Mouse (Mus musculus): ENCODE measurements at regions not wholly inside any gene's neighbourhood (a gene's known extent, or its start where the extent isn't known, plus 50 kb on each side); places are given as distances from the start of the nearest gene placed in this dataset.
A peak's percentile ranks its signal among the peaks of the same experiment; 100 is the strongest.

DNA sequence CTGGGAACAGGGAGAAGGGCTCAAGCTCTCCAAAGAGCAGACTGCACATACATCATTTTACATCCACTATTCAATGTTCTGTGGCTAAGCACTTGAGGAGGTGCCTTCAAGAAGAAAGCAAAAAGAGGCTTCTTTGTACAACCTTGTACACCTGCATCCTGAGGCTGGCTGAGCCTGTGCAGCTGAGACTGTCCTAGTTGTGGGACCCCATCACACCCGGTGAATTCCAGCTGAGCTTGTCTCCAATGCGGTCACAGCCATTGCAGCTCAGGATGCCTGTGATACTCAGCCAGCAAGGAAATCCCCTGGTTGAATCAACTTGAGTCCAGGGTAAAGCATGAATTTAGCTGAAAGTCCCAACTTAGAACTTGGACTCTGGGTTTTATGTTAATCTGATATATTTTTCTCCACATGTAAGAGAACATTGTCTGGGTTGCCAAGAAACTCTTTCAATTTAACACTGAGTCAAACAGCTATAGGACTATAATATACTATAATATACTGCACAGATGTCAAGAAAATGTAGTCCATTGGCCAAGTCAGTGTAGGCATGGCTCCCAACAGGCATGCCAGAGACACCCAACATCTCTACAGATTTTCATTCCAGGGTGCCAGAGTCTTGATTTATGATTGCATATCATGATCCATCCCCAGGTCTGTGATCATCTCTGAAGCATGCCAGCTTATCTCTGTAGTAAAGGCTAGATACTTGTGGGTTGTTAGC, 599.2 kb downstream of the Pard3 start:
- DNase-seq (ENCODE audit: low spot score in 2 of 2): no peak

DNA sequence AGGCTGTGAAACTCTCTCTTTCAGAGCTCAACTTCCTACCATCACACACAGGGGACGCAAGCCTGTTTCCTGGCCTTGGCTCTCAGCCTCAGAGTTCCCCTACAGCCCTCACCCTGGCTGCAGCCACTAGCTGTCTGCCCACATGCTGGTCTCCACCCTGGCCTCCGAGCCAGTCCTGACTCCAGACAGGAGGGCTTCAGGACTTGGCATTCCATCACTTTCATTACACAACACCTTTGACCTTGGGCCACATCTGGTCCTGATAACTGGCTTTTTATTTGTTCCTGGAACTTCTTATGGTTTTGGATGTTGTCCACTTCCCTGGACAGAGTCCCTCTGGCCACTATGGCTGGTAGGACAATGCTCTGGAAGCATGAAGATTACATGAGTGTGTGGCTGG, 602.9 kb downstream of the Pard3 start:
- no peak for DNase-seq (ENCODE audit: low spot score in 2 of 2)

DNA sequence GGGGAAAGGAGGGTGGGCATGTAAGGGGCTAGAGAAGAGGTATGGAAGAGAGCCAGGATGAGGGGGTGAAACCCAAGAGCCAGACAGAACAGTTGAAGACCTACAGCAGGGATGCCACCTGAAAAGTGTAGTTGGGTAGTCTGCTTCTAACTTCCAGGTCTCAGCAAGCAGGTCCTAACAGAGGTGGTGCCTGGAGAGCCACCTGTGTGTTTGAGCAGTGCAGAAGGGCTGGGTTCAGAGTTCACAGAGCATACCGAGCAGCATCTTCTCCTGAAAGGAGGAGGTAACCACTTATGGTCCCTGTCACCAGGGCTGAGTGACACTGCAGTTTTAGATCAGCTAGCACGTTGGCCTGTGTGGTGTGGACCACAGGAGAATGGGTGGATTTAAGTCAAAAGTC, 605.3 kb downstream of the Pard3 start:
- DNase-seq (ENCODE audit: low spot score in 2 of 2): no peak

DNA sequence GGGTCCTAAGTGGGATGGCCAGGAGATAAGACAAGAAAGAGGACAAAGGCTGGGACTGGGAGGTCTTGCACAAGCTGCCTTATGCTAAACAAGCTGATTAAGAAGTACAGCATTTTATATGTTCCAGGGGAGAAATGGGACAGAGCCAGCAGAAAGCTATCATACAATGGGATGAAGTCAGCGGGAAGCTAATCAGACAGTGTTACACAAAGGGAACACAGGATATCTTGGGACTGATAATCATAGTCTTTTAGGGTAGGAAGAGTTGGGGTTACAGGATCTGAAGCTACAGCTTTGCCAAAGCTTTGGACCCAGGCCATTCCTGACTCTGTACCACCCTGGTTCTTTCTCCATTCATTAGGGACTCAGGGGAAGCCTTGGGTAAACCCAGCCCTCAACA, 610.4 kb downstream of the Pard3 start:
- no peak for DNase-seq (ENCODE audit: low spot score in 2 of 2)

DNA sequence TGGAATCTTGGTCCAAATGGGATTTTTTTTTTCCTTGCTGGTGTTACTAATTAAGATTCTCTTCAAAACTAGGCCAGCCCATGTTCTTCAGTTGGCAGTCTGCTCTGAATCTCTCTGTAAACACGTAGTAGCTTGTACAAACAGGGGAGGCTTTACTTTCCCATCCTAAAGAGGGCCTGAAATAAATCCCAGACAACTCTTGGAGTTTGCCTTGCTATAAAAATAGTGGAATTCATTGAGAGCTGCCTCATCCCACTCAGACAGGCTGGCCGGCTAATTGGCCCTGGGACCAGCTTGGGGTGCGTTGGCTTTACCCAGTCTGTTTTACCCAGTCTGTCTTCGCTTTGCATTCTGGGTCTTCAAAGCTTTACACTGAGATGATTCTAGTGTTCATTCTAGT, 611.7 kb downstream of the Pard3 start:
- DNase-seq (ENCODE audit: low spot score in 2 of 2): peak; percentile 21 to 23

DNA sequence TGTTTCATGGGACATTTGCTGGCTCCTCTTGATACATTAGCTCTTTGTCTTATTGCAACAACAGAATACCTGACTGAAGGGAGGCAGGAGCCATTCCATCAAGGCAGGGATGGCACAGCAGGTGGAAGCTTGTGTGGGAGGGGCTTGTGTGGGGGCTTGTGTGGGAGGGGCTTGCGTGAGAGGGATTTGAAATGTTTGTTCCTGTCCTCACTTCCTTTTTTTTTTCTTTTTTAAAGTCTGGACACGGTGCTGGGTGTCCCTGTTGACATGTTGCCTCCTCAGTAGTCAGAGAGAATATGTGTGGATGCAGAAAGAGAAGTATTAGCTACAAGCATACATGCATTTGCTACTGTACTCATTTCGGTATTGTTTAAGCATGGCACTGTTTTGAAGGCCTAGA, 616.5 kb downstream of the Pard3 start:
- no peak for DNase-seq (ENCODE audit: low spot score in 2 of 2)

DNA sequence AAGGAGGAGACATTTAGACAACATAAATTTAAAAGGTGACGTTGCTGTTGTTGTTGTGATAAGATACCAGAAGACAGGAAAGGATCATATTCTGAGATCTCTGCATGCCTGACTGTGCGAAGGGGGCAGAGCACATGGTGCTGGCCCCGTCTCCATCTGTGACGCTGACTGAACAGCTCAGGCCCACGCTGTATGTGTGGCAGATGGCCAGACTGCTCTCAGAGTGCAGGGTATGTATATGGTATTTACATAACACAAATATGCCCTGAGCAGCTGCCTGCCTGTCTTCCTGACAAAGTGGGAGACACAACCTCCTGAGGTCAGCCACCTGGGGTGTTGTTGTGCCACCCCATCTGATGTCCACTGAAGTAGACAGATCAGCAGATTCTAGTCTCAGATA, 620.5 kb downstream of the Pard3 start:
- peak; percentile 27 to 62 for DNase-seq (ENCODE audit: low spot score in 2 of 2)

DNA sequence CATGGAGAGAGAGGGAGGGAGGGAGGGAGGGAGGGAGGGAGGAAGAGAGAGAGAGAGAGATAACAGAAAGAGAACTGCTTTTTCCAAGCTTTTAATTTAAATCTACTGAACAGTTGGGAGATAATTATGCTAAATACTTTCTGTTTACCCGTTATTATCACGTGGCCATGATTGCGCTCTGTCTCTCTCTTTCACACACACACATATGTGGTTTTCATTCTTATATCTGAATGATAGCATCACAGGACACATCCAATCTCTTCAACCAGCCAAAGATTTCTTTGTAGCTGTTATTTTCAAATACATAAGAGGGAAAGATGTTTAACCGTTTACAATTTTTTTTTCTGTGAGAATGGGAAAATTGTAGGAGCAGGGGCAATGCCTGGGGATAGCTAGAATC, 627.1 kb downstream of the Pard3 start:
- no peak for DNase-seq (ENCODE audit: low spot score in 2 of 2)

DNA sequence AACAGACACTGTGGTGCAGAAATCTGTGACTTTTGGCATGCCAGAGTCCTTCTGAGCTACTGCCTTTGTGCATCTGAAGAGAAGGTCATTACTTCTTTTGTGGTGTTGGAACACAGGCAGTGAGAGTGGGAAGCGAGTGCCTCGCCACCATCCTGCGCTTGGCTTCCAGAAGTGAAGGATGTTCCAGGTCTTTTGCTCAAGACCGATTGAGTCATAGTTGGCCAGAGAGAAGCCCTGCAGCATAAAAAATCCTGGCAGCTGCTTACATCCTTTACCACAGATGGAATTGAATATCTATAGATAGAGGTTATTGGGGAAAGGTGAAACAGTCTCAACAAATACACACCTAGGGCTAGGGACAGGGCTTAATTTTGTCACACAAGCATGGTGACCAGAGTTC, 634.7 kb downstream of the Pard3 start:
- DNase-seq (ENCODE audit: low spot score in 2 of 2): no peak

DNA sequence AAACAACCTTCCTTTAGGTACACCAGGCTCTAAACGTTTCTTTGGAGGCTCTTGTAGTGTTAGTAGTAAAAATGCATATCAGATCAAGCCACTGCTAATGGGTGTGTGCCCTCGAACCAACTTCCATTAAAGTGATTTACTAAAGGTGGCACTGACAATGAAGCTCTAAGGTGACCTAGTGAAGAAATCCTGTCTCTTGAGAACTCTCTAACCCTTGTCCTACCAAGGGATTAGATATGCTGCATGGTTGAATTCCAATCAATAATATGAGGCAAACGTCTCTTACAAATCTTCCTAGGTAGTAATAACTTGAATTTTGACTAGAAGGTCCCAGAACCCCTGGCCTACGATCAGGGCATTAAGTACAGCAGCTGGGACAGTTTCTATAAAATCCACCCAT, 640.7 kb downstream of the Pard3 start:
- DNase-seq (ENCODE audit: low spot score in 2 of 2): no peak

DNA sequence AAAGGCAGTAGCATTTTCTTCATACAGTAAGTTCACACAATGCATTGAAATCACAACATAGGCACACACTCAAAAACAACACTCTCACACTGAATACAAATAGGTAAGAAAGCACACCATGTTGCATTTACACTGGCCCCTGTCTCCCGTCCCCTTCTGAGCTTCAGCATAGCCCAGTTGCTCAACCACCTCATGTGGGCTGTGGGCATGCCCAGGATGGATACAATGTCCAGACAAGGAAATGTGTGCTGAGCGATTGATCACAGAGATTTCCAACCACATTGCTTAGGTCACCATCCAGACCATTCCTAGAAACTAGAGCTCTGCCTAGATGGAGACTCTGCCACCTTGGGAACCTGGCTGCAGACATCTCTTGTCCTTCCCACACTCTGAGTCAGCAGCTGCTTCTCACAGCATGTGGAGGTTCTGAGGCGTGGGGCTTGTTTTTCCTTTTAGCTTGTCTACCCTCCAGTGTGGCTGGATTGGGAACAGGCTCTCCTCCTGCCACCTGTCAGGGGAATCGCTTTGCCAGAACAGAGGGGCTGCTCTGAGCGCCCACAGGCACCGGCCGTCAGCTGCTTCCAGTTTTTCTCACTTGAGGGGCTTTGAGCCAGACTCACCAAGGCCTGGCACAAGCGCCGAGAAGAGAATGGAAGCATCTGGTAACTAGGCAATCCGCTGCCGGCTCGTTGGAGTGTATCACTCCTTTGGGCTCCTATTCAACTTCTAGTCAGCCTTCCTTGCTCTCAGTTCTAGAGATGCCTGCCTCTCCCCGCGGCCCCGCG, 642.5 kb downstream of the Pard3 start:
- DNase-seq (ENCODE audit: low spot score in 2 of 2): peak; percentile 89 to 91

DNA sequence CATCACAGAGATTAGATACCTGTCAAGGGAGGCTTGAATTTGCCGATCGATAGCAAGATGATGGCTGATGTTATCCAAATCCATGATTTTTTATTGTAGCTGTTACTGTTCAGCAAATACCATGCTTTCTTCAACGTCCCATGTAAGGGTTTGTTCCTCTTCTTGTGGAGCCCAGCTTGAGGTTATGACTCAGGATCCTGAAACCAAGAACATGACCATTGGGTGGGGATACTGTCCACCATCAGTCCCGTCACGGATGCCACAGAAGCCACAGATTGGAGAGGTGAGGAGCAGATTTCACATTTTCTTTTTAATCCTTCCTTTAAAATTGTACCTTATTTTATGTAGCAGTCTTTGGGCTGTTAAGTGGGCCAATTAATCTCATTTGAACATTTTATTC, 645.7 kb downstream of the Pard3 start:
- DNase-seq (ENCODE audit: low spot score in 2 of 2): no peak

DNA sequence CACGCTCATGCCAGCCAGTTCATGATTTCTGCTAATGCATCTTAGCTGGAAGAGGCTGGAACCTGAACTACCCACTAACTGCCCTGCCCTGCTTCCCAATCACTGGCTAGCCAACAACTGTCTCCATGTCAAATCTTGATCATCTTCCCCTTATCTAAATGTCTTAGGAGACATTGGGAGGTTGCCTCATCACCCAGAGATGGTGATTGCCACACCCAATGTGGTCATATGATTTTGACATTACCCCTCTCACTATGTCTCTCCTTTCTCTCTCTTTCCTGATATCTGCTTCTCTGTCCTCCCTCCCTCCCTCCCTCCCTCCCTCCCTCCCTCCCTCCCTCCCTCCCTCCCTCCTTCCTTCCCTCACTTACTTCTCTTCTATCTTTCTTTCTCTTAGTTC, 643.3 kb upstream of the Nrp1 start:
- no peak for DNase-seq (ENCODE audit: low spot score in 2 of 2)

DNA sequence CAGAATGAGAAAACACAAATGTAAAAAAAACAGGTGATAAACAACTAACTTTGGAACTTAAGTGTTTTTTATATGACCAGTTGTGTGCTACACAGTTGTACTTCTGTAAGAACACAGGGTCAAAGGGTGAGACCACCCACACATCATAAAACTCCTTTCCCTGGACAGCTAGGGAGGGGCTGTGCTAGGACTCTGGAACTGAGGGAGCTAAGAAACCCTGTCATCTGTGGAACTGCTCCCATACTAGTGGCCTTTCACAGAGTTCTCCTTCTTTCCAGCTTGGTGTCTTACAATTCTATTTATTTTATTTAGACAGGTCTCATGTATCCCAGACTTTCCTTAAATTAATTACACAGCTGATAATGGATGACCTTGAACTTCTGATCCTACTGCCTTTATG, 640.4 kb upstream of the Nrp1 start:
- DNase-seq (ENCODE audit: low spot score in 2 of 2): no peak

DNA sequence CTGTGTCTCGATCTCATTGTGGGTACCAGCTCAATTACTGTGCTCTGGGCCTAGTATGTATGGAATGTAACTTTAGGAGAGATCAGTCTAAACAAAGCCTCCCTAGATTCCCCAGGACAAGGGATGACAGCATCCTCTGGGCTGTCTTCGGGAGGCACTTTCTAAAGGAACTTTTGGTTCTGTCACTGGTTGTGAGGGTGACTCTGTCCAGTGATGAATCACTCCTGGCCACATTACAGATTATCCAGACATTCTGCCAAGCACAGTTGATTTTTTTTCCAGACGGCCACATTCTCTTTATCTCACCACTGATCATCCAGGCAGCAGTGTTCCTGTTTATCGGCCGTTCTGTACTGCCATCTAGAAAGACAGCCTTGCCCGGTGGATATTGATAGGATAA, 638.5 kb upstream of the Nrp1 start:
- DNase-seq (ENCODE audit: low spot score in 2 of 2): no peak

DNA sequence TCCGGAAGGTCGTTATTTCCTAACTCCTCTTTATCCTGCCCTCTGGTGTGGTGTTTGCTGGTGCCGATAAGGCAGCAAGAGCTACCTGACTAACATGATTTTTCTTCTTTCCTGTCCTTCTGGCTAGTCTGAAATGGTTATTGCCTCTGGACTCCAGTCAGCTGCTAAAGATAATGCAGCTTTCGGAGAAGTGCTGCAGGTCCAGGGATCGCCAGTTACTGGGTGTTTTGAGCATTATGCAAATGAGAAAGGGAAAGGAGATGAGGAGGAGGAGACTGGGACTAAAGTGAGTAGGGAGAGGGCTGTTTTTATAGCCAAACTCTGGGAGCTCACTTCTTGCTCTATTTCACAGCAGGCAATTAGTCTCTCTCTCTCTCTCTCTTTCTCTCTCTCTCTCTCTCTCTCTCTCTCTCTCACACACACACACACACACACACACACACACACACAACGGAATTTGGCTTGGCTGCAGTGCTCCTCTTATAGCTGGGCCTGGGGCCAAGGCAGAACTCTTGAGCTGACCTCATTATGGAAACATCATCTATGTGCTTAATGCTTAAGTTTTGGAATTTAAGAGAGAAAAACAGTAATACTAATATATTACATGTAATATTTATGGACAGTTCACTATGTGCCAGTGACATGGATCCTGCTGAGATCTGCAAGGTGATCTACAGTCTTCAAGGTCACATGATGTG, 637.7 kb upstream of the Nrp1 start:
- DNase-seq (ENCODE audit: low spot score in 2 of 2): no peak

DNA sequence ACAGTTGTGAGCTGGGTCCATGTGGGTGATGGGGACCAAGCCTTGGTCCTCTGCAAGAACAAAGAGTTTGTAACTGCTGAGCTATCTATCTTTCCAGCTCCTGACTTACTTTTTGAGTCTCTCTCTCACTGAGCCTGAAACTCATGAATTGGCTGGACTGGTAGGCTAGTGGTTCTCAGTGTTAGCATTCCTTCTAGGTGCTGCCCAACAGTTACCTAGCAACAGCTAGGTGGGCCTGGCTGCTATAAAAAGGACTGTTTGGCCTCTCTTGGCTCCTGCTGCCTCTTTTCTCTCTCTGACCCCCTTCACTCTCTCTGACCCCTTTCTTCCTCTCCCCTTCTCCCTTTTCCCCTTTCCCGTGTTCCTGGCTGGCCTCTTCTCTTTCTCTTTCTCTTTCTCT, 636.8 kb upstream of the Nrp1 start:
- no peak for DNase-seq (ENCODE audit: low spot score in 2 of 2)

DNA sequence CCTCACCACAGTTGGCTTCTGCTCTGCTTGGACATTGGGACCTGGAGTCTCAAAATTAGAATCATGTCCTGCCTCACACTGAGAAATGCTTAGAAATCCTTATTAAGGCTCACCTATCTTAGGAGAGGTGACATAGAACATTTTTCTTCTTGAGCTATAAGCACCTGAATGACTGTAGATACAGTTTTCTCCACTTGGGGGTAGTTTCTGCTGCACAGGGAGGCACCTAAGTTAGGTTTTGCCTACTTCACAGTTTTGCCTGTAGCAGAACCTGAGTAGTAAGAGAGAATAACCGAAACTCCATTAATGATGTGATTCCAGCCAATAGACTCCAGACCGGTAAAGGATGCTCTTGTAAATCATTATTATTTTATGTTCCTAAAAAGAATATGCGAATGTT, 624.3 kb upstream of the Nrp1 start:
- no peak for DNase-seq (ENCODE audit: low spot score in 2 of 2)

DNA sequence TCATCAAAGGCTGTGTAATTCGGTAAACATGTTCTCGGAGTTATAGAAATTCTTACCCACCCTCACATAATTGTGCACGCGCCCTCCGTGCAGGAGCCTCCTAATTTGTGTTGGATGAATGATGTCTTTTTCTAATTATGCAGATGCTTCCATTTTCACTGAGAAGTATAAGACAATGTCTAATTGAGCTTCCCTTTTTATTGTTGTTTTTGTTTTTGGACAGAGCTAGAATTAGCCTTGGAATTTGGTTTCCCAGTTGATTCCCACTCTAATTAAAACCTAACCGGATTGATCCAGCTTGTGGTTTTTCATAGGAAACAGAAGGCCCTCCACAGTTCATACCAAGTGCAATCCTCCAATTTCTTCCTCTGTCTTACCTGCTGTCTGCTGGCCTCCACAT, 616.2 kb upstream of the Nrp1 start:
- no peak for DNase-seq (ENCODE audit: low spot score in 2 of 2)

DNA sequence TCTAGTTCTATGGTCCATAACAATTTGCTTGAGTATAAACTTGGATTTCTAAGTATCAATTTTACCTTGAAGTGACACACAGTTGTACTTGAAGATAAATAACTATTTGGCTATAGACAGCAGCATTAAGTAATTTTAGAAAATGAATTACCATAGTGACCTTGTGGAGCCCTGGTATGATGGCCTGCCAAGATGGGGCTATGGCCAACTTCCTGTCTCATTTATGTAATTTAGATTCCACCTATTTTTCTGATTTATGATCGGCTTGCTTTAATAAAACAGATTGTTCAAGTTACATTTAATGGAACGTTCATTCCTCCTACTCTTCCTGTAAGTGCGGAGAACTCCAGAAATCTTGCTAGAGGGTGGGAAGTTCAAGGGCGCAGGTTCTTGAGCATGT, 613.2 kb upstream of the Nrp1 start:
- no peak for DNase-seq (ENCODE audit: low spot score in 2 of 2)

DNA sequence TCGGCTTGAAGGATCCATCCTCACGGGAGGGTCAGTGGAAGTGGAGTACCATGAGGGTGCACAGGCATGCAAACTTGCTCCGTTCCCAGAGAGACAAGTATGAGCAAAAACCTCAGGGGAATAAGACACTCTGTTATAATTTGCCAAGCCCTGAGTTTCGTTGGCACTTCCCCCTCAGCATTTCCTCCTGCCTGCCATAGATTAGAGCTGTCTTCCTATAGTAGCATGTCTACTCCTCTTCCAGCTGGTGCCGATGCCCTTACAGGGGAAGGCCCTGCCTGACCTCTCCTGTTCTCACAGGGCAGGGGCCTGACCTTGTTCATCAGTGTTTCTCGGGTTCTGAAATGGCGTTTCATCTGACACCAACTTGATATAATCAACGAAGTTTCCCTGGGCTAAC, 611.9 kb upstream of the Nrp1 start:
- no peak for DNase-seq (ENCODE audit: low spot score in 2 of 2)

DNA sequence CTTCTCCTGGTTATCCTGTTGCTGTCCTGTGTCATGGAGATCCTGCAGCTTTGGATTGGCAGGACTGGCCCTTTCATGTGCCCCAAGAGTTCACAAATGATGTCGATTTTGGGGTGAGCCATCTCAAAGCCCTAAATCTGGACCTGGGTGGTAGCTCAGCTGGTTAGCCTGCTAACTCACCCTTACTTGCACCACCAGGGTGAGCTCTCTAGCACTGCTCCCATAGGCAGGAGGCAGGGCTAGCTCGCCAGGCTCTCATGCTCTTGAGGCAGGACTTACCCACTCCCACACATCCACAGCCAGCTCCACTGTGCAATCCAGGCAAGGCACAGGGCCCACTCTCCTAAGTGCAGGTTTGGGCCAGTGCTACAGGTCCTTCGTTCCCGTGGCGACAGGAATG, 605.5 kb upstream of the Nrp1 start:
- DNase-seq (ENCODE audit: low spot score in 2 of 2): no peak
